Comparison of ENCODE assay signal across 14 mouse cellular contexts in the genomic region with DNA sequence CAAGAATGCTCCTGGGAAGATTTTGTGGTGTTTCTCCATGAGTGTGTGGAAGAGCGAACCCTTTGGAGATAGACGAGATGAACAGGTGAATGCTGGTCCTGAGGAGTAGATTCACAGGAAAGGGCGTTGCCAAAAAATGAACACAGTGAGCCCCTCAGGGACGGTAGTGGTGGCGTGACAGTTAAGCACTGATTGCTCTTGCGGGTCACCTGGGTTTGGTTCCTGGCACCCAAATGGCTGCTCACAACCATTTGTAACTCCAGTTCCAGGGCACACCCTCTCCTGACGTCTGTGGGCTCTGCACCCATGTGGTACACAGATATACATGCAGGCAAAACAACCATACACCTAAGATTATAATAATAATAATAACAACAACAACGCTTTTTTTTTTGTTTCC.
DNase-seq lines count a peak whose midpoint lies in the region; ATAC-seq and TF ChIP-seq lines count a peak whose summit lies in the region.
"Had no signal": no experiment of that assay in that cellular context is flagged by ENCODE, and none has a peak within 500 bp of the region (broad histone marks: within the 10 kb centered on the region; RNA-seq: fewer than 3 reads in every experiment).

No protein-coding gene starts in this region.

- no peak for ATAC-seq in forebrain, embryonic 16.5 days
- no peak for ATAC-seq in limb, embryonic 15.5 days (ENCODE audit: insufficient number of reproducible peaks, low FRiP score, low TSS enrichment, low read depth)
- no peak for ATAC-seq in activated CD4-positive, CD25-positive, alpha-beta regulatory T cell, adult 4 months

- no peak overlapping the region for H3K4me3 ChIP-seq in cerebellum, adult 2 months (replicated peaks; ENCODE audit: insufficient read depth, low read depth, low read length)
- no peak overlapping the region for H3K4me3 ChIP-seq in forebrain, embryonic 16.5 days (replicated peaks; ENCODE audit: low read length)
- no peak overlapping the region for H3K4me3 ChIP-seq in limb, embryonic 15.5 days
- H3K4me3 ChIP-seq: liver, embryonic 13.5 days; myocyte had no signal

- 43% methylated on average over 8 of the region's 8 CpGs for WGBS in cerebellum, adult 2 months
- 46% methylated on average over 8 of the region's 8 CpGs for WGBS in forebrain, embryonic 16.5 days
- 75% methylated on average over 8 of the region's 8 CpGs for WGBS in limb, embryonic 15.5 days

- H3K27ac ChIP-seq in cerebellum, adult 2 months (ENCODE audit: insufficient read depth, low read length): peak overlapping the region; percentile 96
- H3K27ac ChIP-seq in forebrain, embryonic 16.5 days (ENCODE audit: low read length): 0 out of 2 replicates have a peak overlapping the region, but pooled peaks have one; percentile 1
- 0 out of 2 replicates have a peak overlapping the region, but pooled peaks have one; percentile 27 for H3K27ac ChIP-seq in limb, embryonic 15.5 days
- H3K27ac ChIP-seq: liver, embryonic 13.5 days had no signal

- peaks cover 2% of the 10 kb centered on the region; the same call in 1 of the 2 replicates for H3K36me3 ChIP-seq in forebrain, embryonic 16.5 days (ENCODE audit: control insufficient read depth, insufficient read depth)
- no peaks in the 10 kb centered on the region for H3K36me3 ChIP-seq in limb, embryonic 15.5 days

- H3K27me3 ChIP-seq in cerebellum, adult 2 months (ENCODE audit: control insufficient read depth, insufficient read depth, low read length): no peaks in the 10 kb centered on the region
- no peaks in the 10 kb centered on the region for H3K27me3 ChIP-seq in forebrain, embryonic 16.5 days (replicated peaks; ENCODE audit: control insufficient read depth, insufficient read depth, low read length)
- H3K27me3 ChIP-seq in limb, embryonic 15.5 days: no peaks in the 10 kb centered on the region
- H3K27me3 ChIP-seq: liver, embryonic 13.5 days had no signal

- no peak for TF ChIP-seq CTCF in cerebellum, adult 2 months (IDR thresholded peaks at IDR 0.05; ENCODE audit: borderline replicate concordance, insufficient read depth, low read depth, low read length)

- H3K9ac ChIP-seq in forebrain, embryonic 16.5 days (replicated peaks; ENCODE audit: low read depth, low read length): no peak overlapping the region
- H3K9ac ChIP-seq in limb, embryonic 15.5 days: no peak overlapping the region
- H3K9ac ChIP-seq: liver, embryonic 13.5 days had no signal

- DNase-seq in cerebellum, adult 2 months: no peak
- DNase-seq in cerebellum, adult 18-20 months: no peak
- DNase-seq in B cell, adult 2 months: peak; percentile 50 to 54
- no peak for DNase-seq in urinary bladder, postnatal 4 days (ENCODE audit: low spot score in 2 of 2)
- DNase-seq in kidney, adult 18-20 months: no peak
- DNase-seq: heart, postnatal 36 days; kidney, adult 9 months; liver, embryonic 13.5 days; lung, postnatal 14 days; thymus, postnatal 4 days had no signal

- no peak for TF ChIP-seq POLR2A in cerebellum, adult 2 months (IDR thresholded peaks at IDR 0.05; ENCODE audit: borderline replicate concordance, insufficient read depth, low read length)

- peak overlapping the region; percentile 0; the same call in 1 of the 2 replicates for H3K4me2 ChIP-seq in forebrain, embryonic 16.5 days (ENCODE audit: low read length)
- no peak overlapping the region for H3K4me2 ChIP-seq in limb, embryonic 15.5 days
- H3K4me2 ChIP-seq: liver, embryonic 13.5 days had no signal

- no peaks in the 10 kb centered on the region for H3K9me3 ChIP-seq in forebrain, embryonic 16.5 days (ENCODE audit: control insufficient read depth, low read length)
- H3K9me3 ChIP-seq in limb, embryonic 15.5 days: no peaks in the 10 kb centered on the region
- H3K9me3 ChIP-seq: liver, embryonic 13.5 days had no signal

- H3K4me1 ChIP-seq in cerebellum, adult 2 months (ENCODE audit: control insufficient read depth, insufficient read depth, low read length): peaks cover 51% of the 10 kb centered on the region
- H3K4me1 ChIP-seq in forebrain, embryonic 16.5 days (replicated peaks; ENCODE audit: control insufficient read depth, insufficient read depth, low read length): peaks cover 29% of the 10 kb centered on the region
- H3K4me1 ChIP-seq in limb, embryonic 15.5 days: peaks cover 43% of the 10 kb centered on the region

Comparison
In these comparisons a context has a peak if more than half of its experiments do, and no peak if none do; other contexts are left out.
1. DNase-seq: peak in B cell, adult 2 months (2 of 2); none in cerebellum, adult 2 months (0 of 2), cerebellum, adult 18-20 months (0 of 2), urinary bladder, postnatal 4 days (0 of 2) and kidney, adult 18-20 months (single experiment).
2. H3K27ac ChIP-seq: peak in every context shown above with its lines; median percentile 96 in cerebellum, adult 2 months; 27 in limb, embryonic 15.5 days; 1 in forebrain, embryonic 16.5 days.